Mouse (Mus musculus) brain, embryonic 14.5 days (tissue): ENCODE data around the gene Sh3pxd2a.

Experiments used
- CTCF ChIP-seq: fragments of 200-500 bp; IDR thresholded peaks from 2 replicates; pipeline ENCODE4 v1.5.1; 2012; ENCODE audit warnings: inconsistent platforms, mild to moderate bottlenecking, moderate library complexity, borderline replicate concordance; ENCODE audit not compliant: insufficient read depth, insufficient read length; ENCODE audit errors: extremely low read depth
- POLR2A ChIP-seq: fragments of 200-500 bp; IDR thresholded peaks from 2 replicates; pipeline ENCODE4 v1.6.1; 2012; ENCODE audit warnings: mild to moderate bottlenecking, inconsistent platforms, borderline replicate concordance; ENCODE audit not compliant: poor library complexity, insufficient read depth, insufficient read length, severe bottlenecking; ENCODE audit errors: extremely low read depth

- TF ChIP-seq CTCF (no peak), POLR2A (no peak)
These were observed 19.9 kb upstream of the Sh3pxd2a start for GRCm38 (mm10) chr19:47484110-47484509.
